Mouse (Mus musculus) mouse embryonic stem cell (cell line): Measurements from ENCODE around the gene Nnat.

Experiments used
- in situ Hi-C, 2 experiments: fragments of 300-500 bp; cut with MboI; formaldehyde crosslinking; loops; 1 replicate in 1 of 2; 3 replicates in 1 of 2; pipeline ENCODE4 v1.14.3; 2019 to 2020; ENCODE audit warnings: low sequenced_read_pairs in 2 of 2, low pct_unique_long_range_greater_than_20kb in 1 of 2, mixed read lengths in 1 of 2; ENCODE audit not compliant: unreplicated experiment in 1 of 2

Gene Nnat

DNA sequence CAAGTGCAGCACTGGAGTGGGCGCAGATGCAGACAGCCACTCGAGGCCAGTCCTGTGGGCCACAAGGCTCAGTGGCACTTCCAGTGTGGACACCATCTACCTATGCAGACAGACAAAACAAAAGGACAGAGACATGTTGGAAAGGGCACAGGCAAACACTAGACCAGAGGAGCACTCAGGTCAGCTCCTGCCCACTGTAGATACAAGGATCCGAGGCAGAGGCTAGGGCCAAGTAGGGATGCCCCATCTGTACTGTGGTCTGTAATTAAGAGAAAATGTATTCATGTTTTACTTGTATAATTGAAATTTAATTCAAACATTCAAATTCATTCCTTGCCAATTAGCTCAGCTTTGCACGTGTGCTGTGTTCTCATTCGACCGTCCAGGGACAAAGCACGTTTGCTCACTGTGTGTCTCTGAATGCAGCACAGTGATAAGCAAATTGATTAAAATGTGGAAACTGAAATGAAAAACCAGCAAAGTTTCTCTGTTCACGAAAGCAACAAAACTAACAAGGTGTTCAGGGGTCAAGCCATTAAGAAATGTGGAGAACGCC is 15.5 kb upstream of the Nnat start:
- in situ Hi-C loops = no loop called here

DNA sequence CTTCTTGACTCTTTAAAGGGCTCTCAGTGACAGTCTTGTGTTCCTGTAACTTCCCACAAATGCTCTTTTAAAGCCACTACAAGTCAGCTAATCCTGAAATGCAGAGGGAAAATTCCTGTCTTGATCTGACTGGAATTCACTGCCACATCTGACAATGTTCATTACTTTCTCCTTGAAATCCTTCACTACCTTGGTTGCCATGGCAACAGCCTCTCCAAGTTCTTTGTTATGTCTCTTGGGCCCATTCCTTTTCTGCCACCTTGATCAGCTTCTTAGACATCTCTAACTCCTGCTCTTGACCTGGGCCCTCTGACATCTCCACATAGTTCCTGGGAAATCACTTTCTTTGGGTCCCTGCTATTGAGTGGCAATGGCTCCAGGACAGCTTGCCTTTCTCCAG is 13.2 kb upstream of the Nnat start:
- in situ Hi-C loops = no loop called here

DNA sequence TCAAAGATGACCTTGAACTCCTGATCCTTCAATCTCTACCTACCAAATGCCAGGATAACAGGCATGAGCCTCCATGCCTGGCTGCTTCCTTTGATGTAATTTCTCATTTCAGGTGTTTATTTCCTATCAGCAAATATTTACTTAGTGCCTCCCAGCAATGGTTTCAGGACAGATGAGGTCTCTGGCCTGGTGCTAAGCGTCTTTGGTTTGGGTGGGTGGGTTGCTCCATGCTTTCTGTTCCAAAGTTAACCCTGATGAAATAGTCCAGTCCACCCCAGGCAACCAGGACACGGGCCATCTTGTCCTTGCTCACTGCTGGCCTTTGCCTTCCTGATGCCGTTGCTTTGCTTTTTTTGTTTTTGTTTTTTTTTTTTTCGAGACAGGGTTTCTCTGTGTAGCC is 9.6 kb upstream of the Nnat start:
- in situ Hi-C loops = no loop called here

GRCm38 (mm10) chr2:157552158-157552886 is 7.6 kb upstream of the Nnat start:
- in situ Hi-C loops = no loop called here

- in situ Hi-C loops = no loop called here
Measured at GRCm38 (mm10) chr2:157556074-157556698, 3.7 kb upstream of the Nnat start.

DNA sequence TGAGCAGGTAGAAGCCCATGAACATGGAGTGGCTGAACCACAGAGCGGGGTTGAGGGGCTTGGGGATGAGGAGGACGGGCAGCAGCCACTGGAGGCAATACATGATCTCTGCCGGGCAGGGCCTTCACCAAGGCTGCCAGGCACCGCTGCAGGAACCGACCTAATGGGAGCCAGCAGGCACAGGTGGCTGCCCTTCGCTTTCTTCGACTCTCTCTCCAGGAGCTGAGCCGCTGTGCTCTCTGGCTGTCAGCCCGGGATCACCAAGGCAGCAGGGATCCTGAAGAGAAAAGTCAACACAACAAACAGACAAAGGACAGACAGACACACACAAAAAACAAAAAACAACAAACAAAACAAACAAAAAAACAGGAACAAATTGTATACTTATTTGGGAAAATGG is 1.8 kb upstream of the Nnat start:
- in situ Hi-C loops = no loop called here

- in situ Hi-C loops = no loop called here
Measured at GRCm38 (mm10) chr2:157558520-157558919, 1.4 kb upstream of the Nnat start.

GRCm38 (mm10) chr2:157559440-157559839 is 438 bp upstream of the Nnat start:
- in situ Hi-C loops = no loop called here

DNA sequence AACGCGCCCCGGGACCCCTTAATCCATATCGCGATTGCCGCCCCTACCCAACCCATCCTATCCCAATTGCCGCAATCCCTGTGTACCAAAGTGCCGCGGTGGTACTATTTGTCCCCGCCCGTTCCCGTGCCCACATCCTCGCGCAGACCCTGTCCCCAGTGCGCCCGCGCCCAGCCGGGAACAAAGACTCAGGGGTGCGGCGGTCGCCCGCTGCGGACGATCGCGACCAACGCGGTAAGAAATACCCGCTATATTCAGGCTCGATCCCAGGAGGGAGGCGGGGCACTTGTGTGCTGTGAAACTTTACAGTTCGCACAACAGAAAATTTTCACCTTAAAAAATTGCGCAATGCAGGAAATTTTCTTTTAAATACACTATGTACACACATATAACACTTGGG is 424 bp downstream of the Nnat start:
- in situ Hi-C loops = no loop called here

- in situ Hi-C loops = no loop called here
Measured at GRCm38 (mm10) chr2:157561165-157561836, 1.4 kb downstream of the Nnat start.

DNA sequence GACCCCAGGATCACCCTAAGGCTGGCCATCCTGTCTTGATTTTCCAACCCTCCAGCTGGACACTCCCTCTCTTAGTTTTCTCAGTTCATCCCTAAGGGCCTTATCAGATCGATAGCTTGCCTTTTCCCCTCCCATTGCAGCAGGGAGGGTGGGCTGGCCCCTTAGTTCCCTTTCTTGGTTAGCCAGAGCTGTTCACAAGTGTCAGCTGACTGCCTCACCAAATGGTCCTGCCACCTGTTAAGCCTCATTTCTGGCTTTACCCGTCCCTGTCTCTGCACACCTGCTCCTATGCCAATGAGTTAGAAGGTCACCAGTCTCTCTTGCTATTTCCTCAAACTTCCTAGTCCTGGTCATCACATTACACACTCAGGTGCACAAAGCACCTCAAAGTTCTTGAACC is 3.2 kb downstream of the Nnat start:
- in situ Hi-C loops = no loop called here

- in situ Hi-C loops = no loop called here
Measured at GRCm38 (mm10) chr2:157564723-157565122, 4.8 kb downstream of the Nnat start.

- in situ Hi-C loops = no loop called here
Measured at GRCm38 (mm10) chr2:157565446-157565845, 5.6 kb downstream of the Nnat start.

DNA sequence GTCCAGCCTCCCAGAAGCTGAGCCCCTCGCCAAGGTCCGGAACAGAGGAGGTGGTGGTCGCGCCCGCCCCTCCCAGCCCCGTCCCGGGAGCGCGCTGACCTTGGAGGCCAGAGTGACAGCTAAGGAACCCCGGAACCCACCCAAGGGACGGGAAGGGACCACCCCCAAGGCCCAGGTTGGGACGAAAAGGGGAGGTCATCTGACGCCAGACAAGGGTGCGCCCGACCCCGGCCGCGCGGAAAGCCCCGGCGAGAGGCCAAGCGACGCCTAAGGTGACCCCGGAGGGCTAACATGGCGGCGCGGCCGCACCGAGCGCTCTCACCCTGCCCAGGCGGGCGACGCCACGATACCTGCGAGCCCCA is 6.0 kb downstream of the Nnat start:
- in situ Hi-C loops = no loop called here

DNA sequence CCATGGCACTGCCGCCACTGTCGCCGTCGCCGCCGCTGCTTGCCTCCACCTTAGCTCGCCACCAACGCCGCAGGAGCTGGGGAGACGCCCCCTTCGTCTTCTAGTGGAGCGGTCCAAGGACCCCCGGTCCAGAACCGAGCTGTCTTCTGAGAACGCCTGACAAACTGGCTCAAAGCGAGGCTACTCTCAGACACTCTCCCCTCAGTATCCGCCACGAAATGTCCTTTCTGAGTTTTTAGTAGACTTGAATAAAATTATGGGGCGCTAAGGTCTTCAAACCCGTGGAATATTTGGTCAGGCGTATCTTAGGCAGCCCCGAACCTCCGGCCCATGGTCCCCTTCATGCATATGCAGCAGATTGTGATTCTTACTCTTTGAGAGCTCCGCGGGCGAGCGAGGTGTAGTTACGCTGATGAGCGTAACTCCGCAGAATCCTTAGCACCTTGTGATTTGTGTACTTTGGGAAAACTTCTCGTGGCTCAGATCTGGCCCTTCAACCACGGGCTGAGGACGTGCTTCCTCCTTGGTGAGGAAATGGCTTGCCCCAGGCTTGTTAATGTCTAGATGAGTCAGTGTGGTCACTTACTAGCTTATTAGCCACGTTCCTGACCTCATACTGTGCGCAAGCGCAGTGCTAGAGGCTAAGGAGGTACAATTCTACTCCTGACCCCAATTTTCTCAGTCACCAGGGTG is 6.5 kb downstream of the Nnat start:
- in situ Hi-C loops = no loop called here

GRCm38 (mm10) chr2:157567235-157567961 is 7.5 kb downstream of the Nnat start:
- in situ Hi-C loops = no loop called here

- in situ Hi-C loops = no loop called here
Measured at GRCm38 (mm10) chr2:157568881-157569280, 9.0 kb downstream of the Nnat start.

- in situ Hi-C loops = loop anchor here (5.0 to 10.0 kb wide), 2 partner anchors 225 to 228 kb away; partner anchors contain the start of gene Ghrh (in 1 of the 2)
Measured at GRCm38 (mm10) chr2:157569796-157570485, 10.1 kb downstream of the Nnat start.
